In the genomic region with DNA sequence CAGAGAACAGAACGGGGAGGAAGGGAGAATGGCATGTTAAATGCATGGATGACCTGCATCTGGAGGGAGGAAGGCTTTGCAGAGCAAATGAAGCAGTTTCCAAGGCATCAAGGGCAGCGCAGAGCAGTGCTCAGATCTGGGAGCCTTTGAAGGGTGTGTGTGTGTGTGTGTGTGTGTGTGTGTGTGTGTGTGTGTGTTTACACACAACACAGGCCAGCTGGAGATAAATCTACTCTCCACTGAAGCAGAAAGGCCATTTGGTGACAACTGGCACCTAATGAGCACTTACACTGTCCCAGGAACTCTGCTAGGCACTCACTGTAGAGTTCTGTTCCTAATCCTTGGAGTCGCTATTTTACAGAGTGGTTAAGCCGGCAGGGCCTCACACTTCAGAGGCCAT, we compare ENCODE assay signal across 16 mouse cellular contexts.
"Had no signal": no experiment of that assay in that cellular context is flagged by ENCODE, and none has a peak within 500 bp of the region (broad histone marks: within the 10 kb centered on the region; RNA-seq: fewer than 3 reads in every experiment).

No protein-coding gene starts in this region.

- H3K36me3 ChIP-seq: midbrain, embryonic 12.5 days had no signal

- H3K4me2 ChIP-seq: lung, embryonic 14.5 days; midbrain, embryonic 12.5 days had no signal

- H3K27me3 ChIP-seq: midbrain, embryonic 12.5 days had no signal

- H3K4me3 ChIP-seq: left cerebral cortex, adult 2 months; midbrain, embryonic 12.5 days had no signal

- ATAC-seq: liver, postnatal 0 days; lung, postnatal 0 days; midbrain, embryonic 16.5 days had no signal

- H3K27ac ChIP-seq: kidney, postnatal 0 days; left cerebral cortex, adult 2 months; liver, embryonic 14.5 days; macrophage; midbrain, embryonic 12.5 days had no signal

- DNase-seq: kidney, adult 11 months; kidney, postnatal 36 days; layer of hippocampus, postnatal 36 days; liver, postnatal 0 days; lung, embryonic 14.5 days; right cerebral cortex, postnatal 25 days; spleen, adult 18-20 months; thymus, adult 18-20 months; thymus, postnatal 36 days had no signal

- H3K9ac ChIP-seq: liver, embryonic 14.5 days; liver, postnatal 0 days; lung, embryonic 14.5 days; midbrain, embryonic 12.5 days had no signal

- H3K9me3 ChIP-seq: midbrain, embryonic 12.5 days had no signal
